Comparison of ENCODE assay signal across 8 mouse cellular contexts in the genomic region with DNA sequence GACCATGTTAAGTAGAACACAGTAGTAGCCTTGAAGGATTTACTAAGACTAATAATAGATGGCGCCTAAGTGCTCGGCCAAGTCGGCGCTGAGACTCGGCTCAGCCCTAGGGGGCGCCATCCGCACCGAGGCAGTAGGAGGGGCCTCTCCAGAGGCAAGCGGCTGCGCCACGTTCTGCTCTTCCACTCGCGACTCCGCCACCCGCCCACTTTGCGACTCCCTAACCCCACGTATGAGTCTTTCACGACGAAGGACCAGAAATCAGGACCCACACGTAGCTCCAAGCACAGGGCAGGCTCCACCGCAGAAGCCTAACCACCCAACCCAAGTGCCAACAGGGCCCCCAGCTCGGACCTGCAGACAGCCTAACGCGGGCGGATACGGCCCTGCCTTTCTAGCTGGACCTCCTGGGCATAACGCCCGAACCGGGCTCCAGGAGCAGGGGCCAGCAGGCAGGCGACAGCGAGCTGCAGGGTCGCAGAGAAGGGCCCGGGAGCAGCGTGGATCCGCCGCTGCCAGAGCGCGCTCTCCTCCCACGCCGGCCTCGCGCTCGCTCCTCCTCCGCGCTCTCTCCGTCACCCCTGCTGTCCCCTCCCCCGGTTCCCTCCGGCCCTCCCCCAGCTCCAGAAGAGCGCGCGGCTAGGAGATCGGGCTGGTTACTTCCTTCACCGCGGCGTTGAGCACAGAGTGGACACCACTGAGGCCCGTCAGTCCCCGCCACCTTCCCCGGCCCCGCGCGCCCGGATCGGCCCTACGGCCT. TPM values are rescaled to one million over a fixed set of nuclear protein-coding genes. Genes with fewer than 3 reads are reported as not detected.
A peak's percentile ranks its signal among the peaks of the same experiment; 100 is the strongest.
DNase-seq lines count a peak whose midpoint lies in the region; ATAC-seq and TF ChIP-seq lines count a peak whose summit lies in the region.

Gene Ets2 (plus strand): TSS at position 274 of the 760 bp plus-strand sequence.

- peak within 1 kb of the TSS; percentile 96 for H3K9ac ChIP-seq in hindbrain, postnatal 0 days (replicated peaks; ENCODE audit: low read length)

- WGBS in hindbrain, postnatal 0 days: under 1% methylated on average over 63 of the region's 64 CpGs

- peak within 1 kb of the TSS; percentile 85 for H3K4me3 ChIP-seq in gastrocnemius, adult 2 months
- peak within 1 kb of the TSS; percentile 96 for H3K4me3 ChIP-seq in hindbrain, postnatal 0 days (ENCODE audit: low read length)
- H3K4me3 ChIP-seq in left cerebral cortex, adult 2 months: peak within 1 kb of the TSS; percentile 91

- no peaks in the 10 kb centered on the region for H3K4me1 ChIP-seq in hindbrain, postnatal 0 days (ENCODE audit: insufficient read depth, low read length)

- H3K27me3 ChIP-seq in hindbrain, postnatal 0 days (ENCODE audit: insufficient read depth, low read length): no peaks in the 10 kb centered on the region

- peaks cover 3% of the 10 kb centered on the region; the same call in 1 of the 2 replicates for H3K36me3 ChIP-seq in hindbrain, postnatal 0 days (ENCODE audit: insufficient read depth, low read length)

- no peaks in the 10 kb centered on the region for H3K9me3 ChIP-seq in hindbrain, postnatal 0 days (ENCODE audit: low read length)

- no peak; the same call in 1 of the 2 replicates for TF ChIP-seq CTCF in gastrocnemius, adult 2 months (IDR thresholded peaks at IDR 0.05)
- TF ChIP-seq CTCF in hindbrain, postnatal 0 days (IDR thresholded peaks at IDR 0.05; ENCODE audit: low read depth): peak; percentile 92
- TF ChIP-seq CTCF in left cerebral cortex, adult 2 months (IDR thresholded peaks at IDR 0.05): peak; percentile 99

- peak; percentile 55 for DNase-seq in WW6 (ENCODE audit: low read depth, low spot score)
- DNase-seq in cerebellum, postnatal 4 days (ENCODE audit: low spot score in 2 of 2): peak; percentile 81 to 92
- peak; percentile 95 for DNase-seq in gastrocnemius, adult 2 months
- peak; percentile 94 for DNase-seq in hindbrain, postnatal 0 days (ENCODE audit: low spot score)
- DNase-seq in left cerebral cortex, adult 2 months (ENCODE audit: extremely low spot score in 1 of 2, low spot score in 2 of 2): peak; percentile 89 to 92
- DNase-seq in right cerebral cortex, adult 2 months (ENCODE audit: low spot score in 2 of 2): peak; percentile 91 to 92
- DNase-seq in urinary bladder, postnatal 14 days (ENCODE audit: low spot score): peak; percentile 92

- peak within 1 kb of the TSS; percentile 100 for H3K27ac ChIP-seq in gastrocnemius, adult 2 months
- peak within 1 kb of the TSS; percentile 93 for H3K27ac ChIP-seq in hindbrain, postnatal 0 days
- peak within 1 kb of the TSS; percentile 99 for H3K27ac ChIP-seq in left cerebral cortex, adult 2 months

- H3K4me2 ChIP-seq in hindbrain, postnatal 0 days (ENCODE audit: low read depth, low read length): peak within 1 kb of the TSS; percentile 94

- ATAC-seq in hindbrain, postnatal 0 days: peak; percentile 92
- peak; percentile 86 for ATAC-seq in megakaryocyte, adult 5-6 weeks (ENCODE audit: poor library complexity, severe bottlenecking)

- intact Hi-C loops in gastrocnemius, adult 2 months (cut with DNase I): loop anchor here (1.0 to 5.0 kb wide), 5 partner anchors 40 to 243 kb away; no protein-coding TSS in a partner anchor
- intact Hi-C loops in left cerebral cortex, adult 2 months (cut with DNase I): loop anchor here (1.0 to 5.0 kb wide), 4 partner anchors 55 to 243 kb away; no protein-coding TSS in a partner anchor

RNA-seq across cellular contexts. Expression of gene Ets2, which starts in this region (rescaled TPM):
- total RNA-seq in gastrocnemius, adult 2 months (2021): 10 to 100 TPM; 22.7 to 41.9 TPM
- total RNA-seq in hindbrain, postnatal 0 days (2014; rRNA removed): 22.9 and 24.2 TPM in 2 replicates
- 15.1 and 15.8 TPM in 2 replicates for polyA plus RNA-seq in hindbrain, postnatal 0 days (2015; fragmentation: Nextera tagmentation; extraction: Ambion mirVana)
- total RNA-seq in left cerebral cortex, adult 2 months (2021): 10 to 100 TPM; 83.2 to 85.1 TPM
- total RNA-seq in megakaryocyte, adult 5-6 weeks (2015): 7.6 and 8.7 TPM in 2 replicates
- 5.9 TPM in 2 replicates for total RNA-seq in megakaryocyte, adult 5-6 weeks (2017)

Comparison
In these comparisons a context has a peak if more than half of its experiments do, and no peak if none do; other contexts are left out.
1. Peak in every context shown above with its lines: DNase-seq, ATAC-seq, H3K4me3 ChIP-seq and H3K27ac ChIP-seq.